Mouse (Mus musculus) embryonic facial prominence, embryonic 14.5 days (tissue): ENCODE data around the gene Ubiad1. TPM values are rescaled to one million over a fixed set of nuclear protein-coding genes. Genes with fewer than 3 reads are reported as not detected.

ENCODE experiments used
- ATAC-seq: fragments of 200-750 bp; cut with Nextera tagmentation; 2 replicates; pipeline ENCODE4 v1.8.0; 2017; ENCODE audit warnings: low read depth, moderate number of reproducible peaks, moderate TSS enrichment
- DNase-seq: peaks from one replicate; pipeline ENCODE4 v3.0.0-alpha.2; 2015; ENCODE audit warnings: low spot score
- H3K27ac ChIP-seq: fragments of 300-500 bp; sonication (generic); replicated peaks from 2 replicates; pipeline ENCODE4 v1.5.1; 2014; ENCODE audit warnings: low read depth, mild to moderate bottlenecking, low read length, moderate library complexity
- H3K27me3 ChIP-seq: fragments of 300-500 bp; sonication (generic); replicated peaks from 2 replicates; pipeline ENCODE4 v1.6.1; 2014; ENCODE audit warnings: low read length; ENCODE audit not compliant: control insufficient read depth, insufficient read depth
- H3K36me3 ChIP-seq: fragments of 300-500 bp; sonication (generic); 2 replicates; pipeline ENCODE4 v1.6.1; 2014; ENCODE audit warnings: low read length, mixed read lengths; ENCODE audit not compliant: control insufficient read depth, insufficient read depth
- H3K4me1 ChIP-seq: fragments of 300-500 bp; sonication (generic); 2 replicates; pipeline ENCODE4 v1.6.1; 2014; ENCODE audit warnings: antibody characterized with exemption, low read length; ENCODE audit not compliant: control insufficient read depth, insufficient read depth
- H3K4me2 ChIP-seq: fragments of 300-500 bp; sonication (generic); 2 replicates; pipeline ENCODE4 v1.6.1; 2014; ENCODE audit warnings: low read depth, mild to moderate bottlenecking, low read length, moderate library complexity, mixed read lengths
- H3K4me3 ChIP-seq: fragments of 300-500 bp; sonication (generic); 2 replicates; pipeline ENCODE4 v1.5.1; 2014; ENCODE audit warnings: low read depth, mild to moderate bottlenecking, low read length
- H3K9ac ChIP-seq: fragments of 300-500 bp; sonication (generic); 2 replicates; pipeline ENCODE4 v1.6.1; 2014; ENCODE audit warnings: low read depth, mild to moderate bottlenecking, low read length, moderate library complexity, mixed read lengths
- H3K9me3 ChIP-seq: fragments of 300-500 bp; sonication (generic); 2 replicates; pipeline ENCODE4 v1.6.1; 2016; ENCODE audit warnings: low read length; ENCODE audit not compliant: control insufficient read depth
- WGBS: fragments of 180-500 bp; shearing (Covaris S2); extraction: QIAGEN DNeasy Blood & Tissue Kit; methylation state at CpG from one replicate; pipeline ENCODE4 v1.1.7; 2014; 5-methylcytosine and 5-hydroxymethylcytosine counted together
- polyA plus RNA-seq: library from polyadenylated mRNA; unstranded; fragments of >200 nt; fragmentation: Nextera tagmentation; extraction: Ambion mirVana; gene quantifications from 2 replicates; pipeline ENCODE4 v1.2.1, GENCODE M21; 2014

The Ubiad1 gene
- polyA plus RNA-seq, 1 experiment from 2014 or later, result 13.3 TPM

DNA sequence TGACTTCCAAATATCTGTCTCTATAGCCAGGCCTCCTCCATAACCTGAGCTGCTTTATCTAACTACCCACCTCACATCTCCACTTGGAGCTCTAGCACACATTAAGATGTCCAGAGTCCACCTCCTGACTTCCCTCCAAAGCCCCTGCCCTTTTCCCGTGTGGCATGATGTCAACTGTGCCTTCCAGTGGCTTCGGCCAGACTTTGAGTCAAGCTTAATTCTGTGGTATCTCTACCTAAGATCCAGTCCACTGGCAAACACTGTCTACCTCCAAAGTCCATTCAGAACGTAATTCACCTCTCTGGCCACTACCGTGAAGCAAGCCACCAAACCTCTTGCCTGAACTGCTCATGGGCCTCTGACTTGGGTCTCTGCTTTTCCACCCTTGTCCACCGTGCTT lies 2.6 kb downstream of the Ubiad1 start:
- no peak for ATAC-seq
- Histone ChIP-seq H3K9me3 (no peaks in the 10 kb centered on the region), H3K4me1 (peaks cover 11% of the 10 kb centered on the region; the same call in 1 of the 2 replicates), H3K27me3 (no peaks in the 10 kb centered on the region), H3K36me3 (no peaks in the 10 kb centered on the region), H3K4me3 (no peak overlapping the region), H3K9ac (no peak overlapping the region), H3K27ac (no peak overlapping the region), H3K4me2 (no peak overlapping the region)
- no peak for DNase-seq
- 94% methylated on average over 5 of the region's 5 CpGs for WGBS

DNA sequence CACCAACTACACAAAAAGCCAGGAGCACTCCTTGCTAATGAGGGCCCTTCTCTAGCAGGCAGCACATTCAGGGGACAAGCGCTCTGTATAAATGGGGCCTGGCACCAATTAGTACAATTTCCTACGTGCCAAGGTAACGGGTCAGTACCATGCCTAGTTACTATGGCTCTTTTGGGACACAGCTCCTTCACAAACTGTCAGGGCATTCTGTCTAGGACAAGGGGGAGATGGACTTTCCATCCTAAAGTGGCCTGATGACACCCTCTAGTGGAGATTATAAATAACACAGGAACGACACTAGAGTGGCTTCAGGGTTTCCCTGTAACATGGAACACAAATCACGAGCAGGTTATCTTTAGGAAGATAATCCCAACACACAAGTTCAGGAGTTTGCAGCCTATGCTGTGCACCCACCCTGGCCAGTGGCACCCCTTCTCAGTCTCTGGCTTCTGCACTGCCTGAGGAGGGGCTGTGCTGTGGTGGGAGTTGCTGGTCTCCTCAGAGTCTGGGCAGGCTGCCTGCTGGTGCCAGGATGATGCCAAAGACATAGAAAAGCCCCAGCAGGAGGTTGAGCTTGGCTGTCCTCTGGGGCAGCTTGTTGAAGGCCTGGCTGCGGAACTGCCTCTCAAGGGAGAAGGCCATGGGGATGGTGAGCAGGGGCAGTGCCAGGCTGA lies 8.8 kb downstream of the Ubiad1 start:
- peak; percentile 8 for DNase-seq
- Histone ChIP-seq H3K4me1 (no peaks in the 10 kb centered on the region), H3K4me3 (no peak overlapping the region), H3K27ac (no peak overlapping the region), H3K27me3 (no peaks in the 10 kb centered on the region), H3K36me3 (0 out of 2 replicates have a peak, but pooled peaks cover 7% of the 10 kb centered on the region), H3K9ac (no peak overlapping the region), H3K4me2 (no peak overlapping the region), H3K9me3 (no peaks in the 10 kb centered on the region)
- 58% methylated on average over 6 of the region's 6 CpGs for WGBS
- no peak; the same call in 1 of the 2 replicates for ATAC-seq

DNA sequence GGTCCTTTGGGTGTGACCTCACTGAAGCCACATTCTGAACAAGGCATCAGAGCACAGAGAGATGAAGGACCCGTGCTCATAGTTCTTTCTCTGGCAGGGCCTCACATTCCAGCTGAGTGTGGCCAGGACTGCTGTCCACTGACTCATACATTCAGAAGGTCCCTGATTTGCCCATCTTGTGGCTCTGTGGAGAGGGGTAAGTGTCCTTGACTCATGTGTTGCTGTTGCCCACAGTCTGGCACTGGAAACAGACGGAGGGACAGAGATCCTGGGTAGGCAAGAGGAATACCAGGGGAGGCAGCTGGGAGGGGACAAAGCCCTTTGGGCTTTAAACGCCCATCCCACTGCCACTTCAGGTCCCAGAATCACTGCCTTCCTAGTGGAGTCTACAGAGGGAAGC lies 9.5 kb downstream of the Ubiad1 start:
- 79% methylated on average over 3 of the region's 3 CpGs for WGBS
- DNase-seq (no peak), ATAC-seq (no peak)

GRCm38 (mm10) chr4:148434554-148434953 lies 10.0 kb downstream of the Ubiad1 start:
- Histone ChIP-seq H3K36me3 (0 out of 2 replicates have a peak, but pooled peaks cover 7% of the 10 kb centered on the region), H3K27me3 (no peaks in the 10 kb centered on the region), H3K9ac (no peak overlapping the region), H3K9me3 (no peaks in the 10 kb centered on the region), H3K4me2 (no peak overlapping the region), H3K4me1 (no peaks in the 10 kb centered on the region), H3K4me3 (no peak overlapping the region), H3K27ac (no peak overlapping the region)
- WGBS, result 84% methylated on average over 4 of the region's 4 CpGs
- no peak for ATAC-seq
- DNase-seq, result no peak

More for the DNA sequence above, 9.5 kb downstream of the Ubiad1 start:
- H3K9me3 ChIP-seq, result no peaks in the 10 kb centered on the region
- H3K27me3 ChIP-seq, result no peaks in the 10 kb centered on the region
- no peak overlapping the region for H3K4me2 ChIP-seq
- H3K4me3 ChIP-seq, result no peak overlapping the region
- H3K36me3 ChIP-seq, result 0 out of 2 replicates have a peak, but pooled peaks cover 7% of the 10 kb centered on the region
- H3K27ac ChIP-seq, result no peak overlapping the region
- H3K9ac ChIP-seq, result no peak overlapping the region
- no peaks in the 10 kb centered on the region for H3K4me1 ChIP-seq

DNA sequence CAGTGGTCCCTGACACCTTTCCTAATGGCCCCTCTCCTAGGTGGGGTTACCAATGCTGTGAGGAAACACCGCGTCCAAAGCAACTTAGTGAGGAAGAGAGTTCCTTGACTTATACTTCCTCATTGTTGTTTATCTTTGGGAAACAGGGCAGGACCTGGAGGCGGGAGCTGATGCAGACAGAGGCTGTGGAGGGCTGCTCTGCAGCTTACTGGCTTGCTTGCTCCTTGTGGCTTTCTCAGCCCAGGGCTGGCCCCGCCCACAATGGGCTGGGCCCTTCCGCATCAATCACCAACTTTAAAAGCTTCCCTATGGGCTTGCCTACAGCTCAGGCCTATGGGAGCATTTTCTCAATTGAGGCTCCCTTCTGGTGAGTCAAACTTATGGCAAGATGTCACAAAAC lies 10.8 kb downstream of the Ubiad1 start:
- Histone ChIP-seq H3K27me3 (no peaks in the 10 kb centered on the region), H3K9ac (no peak overlapping the region), H3K4me3 (no peak overlapping the region), H3K4me2 (no peak overlapping the region), H3K9me3 (no peaks in the 10 kb centered on the region), H3K4me1 (no peaks in the 10 kb centered on the region), H3K36me3 (0 out of 2 replicates have a peak, but pooled peaks cover 7% of the 10 kb centered on the region), H3K27ac (no peak overlapping the region)
- WGBS, result 87% methylated on average over 5 of the region's 5 CpGs
- DNase-seq, result no peak
- ATAC-seq, result no peak

- H3K27me3 ChIP-seq, result no peaks in the 10 kb centered on the region
- DNase-seq (no peak), ATAC-seq (no peak)
- H3K9me3 ChIP-seq, result no peaks in the 10 kb centered on the region
- H3K36me3 ChIP-seq, result 0 out of 2 replicates have a peak, but pooled peaks cover 7% of the 10 kb centered on the region
- no peaks in the 10 kb centered on the region for H3K4me1 ChIP-seq
- no peak overlapping the region for H3K4me2 ChIP-seq
- H3K27ac ChIP-seq, result no peak overlapping the region
- no peak overlapping the region for H3K4me3 ChIP-seq
- no peak overlapping the region for H3K9ac ChIP-seq
- 75% methylated on average over 18 of the region's 18 CpGs for WGBS
Observed at GRCm38 (mm10) chr4:148433336-148433735, 11.2 kb downstream of the Ubiad1 start.

DNA sequence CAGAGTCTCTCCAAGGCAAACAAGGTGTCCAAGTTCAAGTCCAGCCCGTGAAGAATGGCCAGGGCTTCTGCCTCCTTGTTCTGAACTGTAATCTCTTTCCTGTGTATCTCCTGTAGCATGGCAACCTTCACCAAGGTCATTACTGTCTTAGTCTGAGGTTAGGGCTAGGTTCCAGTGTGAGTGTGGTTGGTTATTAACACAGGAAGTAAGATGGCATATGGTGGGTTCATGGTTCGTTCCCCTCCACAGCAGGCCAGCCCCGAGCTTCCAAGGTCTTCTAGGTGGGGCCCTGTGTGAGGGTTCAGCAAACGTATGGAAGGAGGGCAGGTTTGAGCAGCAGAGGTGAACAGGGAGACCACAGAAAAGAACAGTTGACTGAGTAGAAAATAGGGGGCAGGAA lies 12.1 kb downstream of the Ubiad1 start:
- Histone ChIP-seq H3K27ac (no peak overlapping the region), H3K4me2 (no peak overlapping the region), H3K4me3 (no peak overlapping the region), H3K27me3 (no peaks in the 10 kb centered on the region), H3K4me1 (no peaks in the 10 kb centered on the region), H3K36me3 (0 out of 2 replicates have a peak, but pooled peaks cover 7% of the 10 kb centered on the region), H3K9me3 (no peaks in the 10 kb centered on the region), H3K9ac (no peak overlapping the region)
- ATAC-seq (no peak), DNase-seq (no peak)
- 81% methylated on average over 4 of the region's 4 CpGs for WGBS

DNA sequence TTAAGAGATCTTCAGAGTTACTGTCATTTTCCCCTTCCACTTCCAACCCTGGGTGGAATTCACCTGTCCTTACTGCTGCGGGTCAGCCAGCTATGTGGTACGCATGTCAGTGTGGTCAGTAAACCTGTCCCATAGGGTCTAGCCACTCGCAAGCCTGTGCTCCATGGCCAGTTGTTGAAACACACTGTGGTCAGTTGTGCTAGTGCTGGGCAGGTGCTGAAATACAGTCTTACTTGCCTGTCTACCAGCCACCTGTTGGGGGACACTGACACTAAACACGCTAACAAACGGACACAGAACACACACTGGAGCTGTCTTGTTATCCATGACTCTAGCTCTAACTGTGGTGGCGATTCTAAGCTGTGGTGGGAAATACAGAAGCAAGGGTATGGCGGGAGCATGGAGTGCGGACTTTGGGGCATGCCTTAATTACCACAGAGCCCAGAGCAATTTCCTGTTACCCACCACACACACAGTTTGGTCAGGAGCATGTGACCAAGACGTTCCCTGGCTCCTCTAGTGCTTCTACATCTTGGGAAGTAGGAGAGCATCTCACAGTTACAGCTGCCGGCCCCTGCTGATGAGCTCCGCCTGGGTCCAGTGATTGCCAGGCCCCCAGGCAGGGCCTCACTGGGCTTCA lies 13.6 kb downstream of the Ubiad1 start:
- Histone ChIP-seq H3K27ac (no peak overlapping the region), H3K9ac (no peak overlapping the region), H3K27me3 (no peaks in the 10 kb centered on the region), H3K4me2 (no peak overlapping the region), H3K4me3 (no peak overlapping the region), H3K9me3 (no peaks in the 10 kb centered on the region), H3K4me1 (no peaks in the 10 kb centered on the region), H3K36me3 (0 out of 2 replicates have a peak, but pooled peaks cover 1% of the 10 kb centered on the region)
- no peak for ATAC-seq
- 74% methylated on average over 11 of the region's 11 CpGs for WGBS
- DNase-seq, result no peak
